Mouse (Mus musculus): Measurements from ENCODE around the gene Slc39a9.

Slc39a9 gene

GRCm38 (mm10) chr12:80643693-80644505, at the start of gene Slc39a9, which contains the start of gene Erh:
Gene Slc39a9 (plus strand): TSS chr12:80643883.
Gene Erh (minus strand): TSS chr12:80644341.
- ChIA-PET CTCF (interaction anchor here in 2 of 4 experiments (0.8 to 1.8 kb wide), 11 partner anchors 9 to 482 kb away, joined by 3 to 5 read pairs (median 4); no protein-coding TSS in a partner anchor), POLR2A (interaction anchor here (0.5 to 5.1 kb wide), 65 partner anchors 9 to 1443 kb away, joined by 3 to 128 read pairs (median 4); partner anchors contain the start of genes Srsf5 (in 3 of the 4), Dcaf5 (in 1 of the 4), Exd2 (in 1 of the 4) and Galnt16 (in 1 of the 4))

- ChIA-PET POLR2A (interaction anchor here in 1 of 4 experiments (1.3 to 2.1 kb wide), 2 partner anchors 12 to 33 kb away, joined by 5 to 6 read pairs; no protein-coding TSS in a partner anchor), CTCF (interaction anchor here in 3 of 4 experiments (0.5 to 1.4 kb wide), 4 partner anchors 9 to 440 kb away, joined by 3 read pairs; no protein-coding TSS in a partner anchor)
Observed at GRCm38 (mm10) chr12:80594141-80594540, 49.5 kb upstream of the Slc39a9 start.

GRCm38 (mm10) chr12:80594781-80595180, 48.9 kb upstream of the Slc39a9 start:
- ChIA-PET POLR2A (interaction anchor here in 1 of 4 experiments (1.3 to 2.2 kb wide), 4 partner anchors 12 to 33 kb away, joined by 3 to 6 read pairs (median 5); no protein-coding TSS in a partner anchor), CTCF (interaction anchor here in 3 of 4 experiments (0.5 to 1.4 kb wide), 5 partner anchors 9 to 441 kb away, joined by 3 read pairs; no protein-coding TSS in a partner anchor)

- ChIA-PET POLR2A (interaction anchor here in 1 of 4 experiments (1.3 to 2.2 kb wide), 3 partner anchors 11 to 32 kb away, joined by 3 to 6 read pairs (median 5); no protein-coding TSS in a partner anchor), CTCF (interaction anchor here in 1 of 4 experiments (1.0 kb wide), 1 partner anchor 126 kb away, joined by 3 read pairs; no protein-coding TSS in a partner anchor)
Observed at GRCm38 (mm10) chr12:80595566-80595965, 48.1 kb upstream of the Slc39a9 start.

GRCm38 (mm10) chr12:80595968-80596367, 47.7 kb upstream of the Slc39a9 start:
- POLR2A ChIA-PET, result interaction anchor here in 1 of 4 experiments (1.3 to 2.2 kb wide), 2 partner anchors 22 to 32 kb away, joined by 3 to 5 read pairs; no protein-coding TSS in a partner anchor
- CTCF ChIA-PET, result interaction anchor here in 1 of 4 experiments (0.5 kb wide), 1 partner anchor 13 kb away, joined by 3 read pairs; no protein-coding TSS in a partner anchor

- POLR2A ChIA-PET, result interaction anchor here in 2 of 4 experiments (0.5 to 2.2 kb wide), 14 partner anchors 9 to 1379 kb away, joined by 3 to 7 read pairs (median 3); partner anchors contain the start of genes Slc39a9 (in 2 of the 2), Erh (in 1 of the 2), Galnt16 (in 1 of the 2) and Zfp36l1 (in 1 of the 2)
Observed at GRCm38 (mm10) chr12:80598236-80598635, 45.4 kb upstream of the Slc39a9 start.

GRCm38 (mm10) chr12:80598756-80599155, 44.9 kb upstream of the Slc39a9 start:
- ChIA-PET CTCF (interaction anchor here in 3 of 4 experiments (0.9 to 2.0 kb wide), 8 partner anchors 8 to 116 kb away, joined by 3 to 5 read pairs (median 4); no protein-coding TSS in a partner anchor), POLR2A (interaction anchor here in 2 of 4 experiments (0.5 to 2.2 kb wide), 9 partner anchors 8 to 159 kb away, joined by 3 to 7 read pairs (median 3); partner anchors contain the start of genes Galnt16 (in 1 of the 2) and Slc39a9 (in 1 of the 2))

More at GRCm38 (mm10) chr12:80598236-80598635, 45.4 kb upstream of the Slc39a9 start:
- CTCF ChIA-PET, result interaction anchor here in 3 of 4 experiments (0.6 to 2.0 kb wide), 10 partner anchors 8 to 452 kb away, joined by 3 to 5 read pairs (median 3); no protein-coding TSS in a partner anchor

GRCm38 (mm10) chr12:80601597-80602269, 42.0 kb upstream of the Slc39a9 start:
- CTCF ChIA-PET, result no interaction called here
- POLR2A ChIA-PET, result interaction anchor here in 2 of 4 experiments (0.9 to 1.4 kb wide), 4 partner anchors 10 to 68 kb away, joined by 3 read pairs; no protein-coding TSS in a partner anchor

GRCm38 (mm10) chr12:80602432-80602831, 41.3 kb upstream of the Slc39a9 start:
- CTCF ChIA-PET, result no interaction called here
- POLR2A ChIA-PET, result interaction anchor here in 1 of 4 experiments (0.8 to 1.3 kb wide), 3 partner anchors 24 to 102 kb away, joined by 3 read pairs; no protein-coding TSS in a partner anchor

GRCm38 (mm10) chr12:80603566-80603965, 40.1 kb upstream of the Slc39a9 start:
- POLR2A ChIA-PET, result interaction anchor here in 1 of 4 experiments (0.6 to 1.1 kb wide), 4 partner anchors 14 to 67 kb away, joined by 3 to 4 read pairs (median 3); no protein-coding TSS in a partner anchor
- CTCF ChIA-PET, result interaction anchor here in 2 of 4 experiments (0.7 to 0.8 kb wide), 2 partner anchors 18 to 446 kb away, joined by 3 to 4 read pairs; no protein-coding TSS in a partner anchor

- POLR2A ChIA-PET, result interaction anchor here in 2 of 4 experiments (0.6 to 1.3 kb wide), 4 partner anchors 13 to 68 kb away, joined by 3 to 4 read pairs (median 4); no protein-coding TSS in a partner anchor
- CTCF ChIA-PET, result no interaction called here
Observed at GRCm38 (mm10) chr12:80604218-80604617, 39.5 kb upstream of the Slc39a9 start.

- POLR2A ChIA-PET, result interaction anchor here in 2 of 4 experiments (1.0 to 2.9 kb wide), 9 partner anchors 10 to 136 kb away, joined by 3 to 11 read pairs (median 4); no protein-coding TSS in a partner anchor
- CTCF ChIA-PET, result interaction anchor here (0.6 to 1.8 kb wide), 11 partner anchors 9 to 202 kb away, joined by 3 to 5 read pairs (median 3); partner anchors contain the start of gene Galnt16 (in 1 of the 4)
Observed at GRCm38 (mm10) chr12:80608576-80608975, 35.1 kb upstream of the Slc39a9 start.

GRCm38 (mm10) chr12:80609928-80610327, 33.8 kb upstream of the Slc39a9 start:
- POLR2A ChIA-PET, result interaction anchor here in 2 of 4 experiments (0.5 to 2.9 kb wide), 5 partner anchors 8 to 322 kb away, joined by 3 to 11 read pairs (median 4); no protein-coding TSS in a partner anchor

GRCm38 (mm10) chr12:80612113-80612791, 31.4 kb upstream of the Slc39a9 start:
- ChIA-PET POLR2A (interaction anchor here in 2 of 4 experiments (0.6 to 9.3 kb wide), 7 partner anchors 18 to 499 kb away, joined by 3 to 144 read pairs (median 3); partner anchors contain the start of genes Slc39a9 (in 1 of the 2) and Zfp36l1 (in 1 of the 2)), CTCF (interaction anchor here in 2 of 4 experiments (0.8 to 1.1 kb wide), 3 partner anchors 14 to 92 kb away, joined by 3 read pairs; no protein-coding TSS in a partner anchor)

More at GRCm38 (mm10) chr12:80609928-80610327, 33.8 kb upstream of the Slc39a9 start:
- CTCF ChIA-PET, result interaction anchor here in 2 of 4 experiments (1.1 to 1.8 kb wide), 3 partner anchors 90 to 112 kb away, joined by 3 to 5 read pairs (median 3); partner anchors contain the start of gene Galnt16 (in 1 of the 2)

- ChIA-PET POLR2A (interaction anchor here (0.6 to 9.3 kb wide), 18 partner anchors 9 to 503 kb away, joined by 3 to 144 read pairs (median 4); partner anchors contain the start of gene Zfp36l1 (in 1 of the 4)), CTCF (interaction anchor here in 1 of 4 experiments (0.5 to 3.7 kb wide), 5 partner anchors 11 to 105 kb away, joined by 3 to 21 read pairs (median 4); no protein-coding TSS in a partner anchor)
Observed at GRCm38 (mm10) chr12:80615371-80616257, 28.1 kb upstream of the Slc39a9 start.

Measured in embryonic stem cell, embryonic (primary cell).